Mouse (Mus musculus): ENCODE data around the gene Gimap4. TPM values are rescaled to one million over a fixed set of nuclear protein-coding genes. Genes with fewer than 3 reads are reported as not detected.
A peak's percentile ranks its signal among the peaks of the same experiment; 100 is the strongest.

Gene Gimap4
- total and polyA plus RNA-seq, 3 experiments = 113 to 264 (median 203) TPM

GRCm38 (mm10) chr6:48689320-48689719 lies 5.0 kb downstream of the Gimap4 start:
- Histone ChIP-seq H3K4me1 (ENCODE audit: control insufficient read depth in 1 of 2, insufficient read depth in 2 of 2) (peaks cover 12 to 75% of the 10 kb centered on the region in 2 experiments), H3K4me3 (replicated peaks in 1 of 3; ENCODE audit: low read depth in 2 of 3, low read length in 2 of 3, poor library complexity in 1 of 3) (no peak overlapping the region), H3K79me2 (replicated peaks; ENCODE audit: control insufficient read depth, extremely low read depth, insufficient read depth, poor library complexity, severe bottlenecking) (peaks cover 47% of the 10 kb centered on the region), H3K36me3 (replicated peaks in 1 of 2; ENCODE audit: control insufficient read depth in 1 of 2, insufficient read depth in 1 of 2, low read length in 1 of 2) (peaks cover 42 to 56% of the 10 kb centered on the region in 2 experiments), H3K27ac (ENCODE audit: insufficient read depth, low read depth) (peak overlapping the region; percentile 41; the same call in 1 of the 2 replicates), H3K4me2 (ENCODE audit: insufficient read depth, low read depth, poor library complexity, severe bottlenecking) (peak overlapping the region; percentile 54), H3K9ac (ENCODE audit: insufficient read depth, low read depth) (no peak overlapping the region), H3K27me3 (replicated peaks) (no peaks in the 10 kb centered on the region), H3K9me3 (replicated peaks; ENCODE audit: low read length) (peaks cover 15% of the 10 kb centered on the region)
- TF ChIP-seq UBTF (IDR thresholded peaks at IDR 0.05; ENCODE audit: low read depth, low read length) (no peak), TCF12 (IDR thresholded peaks at IDR 0.05; ENCODE audit: low read depth, low read length) (no peak), ELF1 (IDR thresholded peaks at IDR 0.05; ENCODE audit: low read depth, low read length) (peak; percentile 59), JUND (conservative IDR thresholded peaks at IDR 0.05; ENCODE audit: low read depth, low read length) (no peak), CHD1 (IDR thresholded peaks at IDR 0.05; ENCODE audit: low read depth, low read length) (no peak)
- in situ Hi-C loops (cut with MboI; ENCODE audit: low pct_ligation_motif_present, low pct_unique_long_range_greater_than_20kb, low sequenced_read_pairs) (no loop called here), dilution Hi-C loops (cut with MboI; ENCODE audit: extremely low pct_ligation_motif_present, extremely low pct_unique_long_range_greater_than_20kb, low sequenced_read_pairs) (no loop called here)
- DNase-seq (ENCODE audit: extremely low read depth) = peak; percentile 58

- H3K27me3 ChIP-seq (replicated peaks) = no peaks in the 10 kb centered on the region
- H3K36me3 ChIP-seq (replicated peaks in 1 of 2; ENCODE audit: control insufficient read depth in 1 of 2, insufficient read depth in 1 of 2, low read length in 1 of 2) = peaks cover 43 to 71% of the 10 kb centered on the region in 2 experiments
- no peak overlapping the region for H3K9ac ChIP-seq (ENCODE audit: insufficient read depth, low read depth)
- H3K4me1 ChIP-seq (ENCODE audit: control insufficient read depth in 1 of 2, insufficient read depth in 2 of 2) = peaks cover 12 to 70% of the 10 kb centered on the region in 2 experiments
- dilution Hi-C loops (cut with MboI; ENCODE audit: extremely low pct_ligation_motif_present, extremely low pct_unique_long_range_greater_than_20kb, low sequenced_read_pairs) (no loop called here), in situ Hi-C loops (cut with MboI; ENCODE audit: low pct_ligation_motif_present, low pct_unique_long_range_greater_than_20kb, low sequenced_read_pairs) (no loop called here)
- no peak overlapping the region for H3K4me2 ChIP-seq (ENCODE audit: insufficient read depth, low read depth, poor library complexity, severe bottlenecking)
- peaks cover 20% of the 10 kb centered on the region for H3K79me2 ChIP-seq (replicated peaks; ENCODE audit: control insufficient read depth, extremely low read depth, insufficient read depth, poor library complexity, severe bottlenecking)
- no peak overlapping the region for H3K4me3 ChIP-seq (replicated peaks in 1 of 3; ENCODE audit: low read depth in 2 of 3, low read length in 2 of 3, poor library complexity in 1 of 3)
- peaks cover 36% of the 10 kb centered on the region for H3K9me3 ChIP-seq (replicated peaks; ENCODE audit: low read length)
- peak overlapping the region; percentile 65 for H3K27ac ChIP-seq (ENCODE audit: insufficient read depth, low read depth)
- peak; percentile 75 for DNase-seq (ENCODE audit: extremely low read depth)
- peak; percentile 65; the same call in 1 of the 2 replicates for TF ChIP-seq ZKSCAN1 (IDR thresholded peaks at IDR 0.05; ENCODE audit: borderline replicate concordance, low read depth, low read length)
- TF ChIP-seq ZC3H11A (IDR thresholded peaks at IDR 0.05; ENCODE audit: low read depth, low read length) = no peak
- TF ChIP-seq ZMIZ1 (IDR thresholded peaks at IDR 0.05; ENCODE audit: low read depth, low read length) = no peak
- TF ChIP-seq KAT2A (IDR thresholded peaks at IDR 0.05; ENCODE audit: insufficient replicate concordance, low read length) = 0 out of 2 replicates have a peak, but pooled peaks have one; percentile 42
- 0 out of 2 replicates have a peak, but pooled peaks have one; percentile 48 for TF ChIP-seq RCOR1 (conservative IDR thresholded peaks at IDR 0.05; ENCODE audit: low read depth, low read length)
- no peak for TF ChIP-seq NRF1 (IDR thresholded peaks at IDR 0.05; ENCODE audit: low read depth, low read length)
- peak; percentile 98 for TF ChIP-seq MEF2A (IDR thresholded peaks at IDR 0.05; ENCODE audit: borderline replicate concordance, low read depth, low read length)
- TF ChIP-seq EP300 (IDR thresholded peaks at IDR 0.05; ENCODE audit: low read length) = peak; percentile 92
- TF ChIP-seq TCF12 (IDR thresholded peaks at IDR 0.05; ENCODE audit: low read depth, low read length) = peak; percentile 61; the same call in 1 of the 2 replicates
- TF ChIP-seq CHD1 (IDR thresholded peaks at IDR 0.05; ENCODE audit: low read depth, low read length) = 0 out of 2 replicates have a peak, but pooled peaks have one; percentile 46
- no peak for TF ChIP-seq E2F4 (IDR thresholded peaks at IDR 0.05; ENCODE audit: insufficient replicate concordance, low read depth, low read length)
- peak; percentile 24 for TF ChIP-seq SMC3 (IDR thresholded peaks at IDR 0.05; ENCODE audit: low read depth, low read length)
- no peak for TF ChIP-seq HCFC1 (IDR thresholded peaks at IDR 0.05; ENCODE audit: low read depth, low read length)
- TF ChIP-seq CTCF (conservative IDR thresholded peaks at IDR 0.05 in 1 of 2, IDR thresholded peaks at IDR 0.05 in 1 of 2; ENCODE audit: low read depth in 2 of 2, low read length in 2 of 2) = no peak
- peak; percentile 69; the same call in 1 of the 2 replicates for TF ChIP-seq POLR2AphosphoS2 (IDR thresholded peaks at IDR 0.05; ENCODE audit: low read depth, low read length)
- TF ChIP-seq UBTF (IDR thresholded peaks at IDR 0.05; ENCODE audit: low read depth, low read length) = 0 out of 2 replicates have a peak, but pooled peaks have one; percentile 33
- TF ChIP-seq NELFE (IDR thresholded peaks at IDR 0.05; ENCODE audit: low read depth, low read length) = no peak
- TF ChIP-seq USF2 (conservative IDR thresholded peaks at IDR 0.05; ENCODE audit: low read depth, low read length) = no peak; the same call in 1 of the 2 replicates
- peak; percentile 70 for TF ChIP-seq MAX (IDR thresholded peaks at IDR 0.05; ENCODE audit: low read length)
- no peak for TF ChIP-seq ZNF384 (IDR thresholded peaks at IDR 0.05; ENCODE audit: low read depth, low read length)
- no peak for TF ChIP-seq PAX5 (IDR thresholded peaks at IDR 0.05; ENCODE audit: low read length)
- TF ChIP-seq MYC (IDR thresholded peaks at IDR 0.05; ENCODE audit: low read depth, low read length) = peak; percentile 83
- peak; percentile 96 for TF ChIP-seq IRF4 (IDR thresholded peaks at IDR 0.05; ENCODE audit: low read depth, low read length)
- TF ChIP-seq USF1 (IDR thresholded peaks at IDR 0.05; ENCODE audit: low read depth, low read length) = no peak
- TF ChIP-seq ELF1 (IDR thresholded peaks at IDR 0.05; ENCODE audit: low read depth, low read length) = peak; percentile 54; the same call in 1 of the 2 replicates
- 0 out of 2 replicates have a peak, but pooled peaks have one; percentile 18 for TF ChIP-seq MXI1 (IDR thresholded peaks at IDR 0.05; ENCODE audit: low read depth, low read length)
- TF ChIP-seq SIN3A (IDR thresholded peaks at IDR 0.05; ENCODE audit: low read length) = peak; percentile 50; the same call in 1 of the 2 replicates
- TF ChIP-seq GABPA (IDR thresholded peaks at IDR 0.05; ENCODE audit: insufficient replicate concordance, low read depth, low read length) = no peak
- no peak for TF ChIP-seq MAZ (IDR thresholded peaks at IDR 0.05; ENCODE audit: low read depth, low read length)
- TF ChIP-seq MAFK (IDR thresholded peaks at IDR 0.05; ENCODE audit: insufficient replicate concordance, low read length) = 0 out of 2 replicates have a peak, but pooled peaks have one; percentile 42
- peak; percentile 45 for TF ChIP-seq POLR2A (IDR thresholded peaks at IDR 0.05; ENCODE audit: low read depth, low read length)
Measured at GRCm38 (mm10) chr6:48692962-48693361, 8.6 kb downstream of the Gimap4 start.
